Mouse (Mus musculus) spleen, embryonic (tissue): ENCODE results near the gene Cer1.

Experiments
- CTCF ChIA-PET: fragments of 350-600 bp; sonication (Branson Sonifier 250); formaldehyde crosslinking; loops from one replicate; lab custom pipeline; 2022; lab: Charles Lee

The Cer1 gene

DNA sequence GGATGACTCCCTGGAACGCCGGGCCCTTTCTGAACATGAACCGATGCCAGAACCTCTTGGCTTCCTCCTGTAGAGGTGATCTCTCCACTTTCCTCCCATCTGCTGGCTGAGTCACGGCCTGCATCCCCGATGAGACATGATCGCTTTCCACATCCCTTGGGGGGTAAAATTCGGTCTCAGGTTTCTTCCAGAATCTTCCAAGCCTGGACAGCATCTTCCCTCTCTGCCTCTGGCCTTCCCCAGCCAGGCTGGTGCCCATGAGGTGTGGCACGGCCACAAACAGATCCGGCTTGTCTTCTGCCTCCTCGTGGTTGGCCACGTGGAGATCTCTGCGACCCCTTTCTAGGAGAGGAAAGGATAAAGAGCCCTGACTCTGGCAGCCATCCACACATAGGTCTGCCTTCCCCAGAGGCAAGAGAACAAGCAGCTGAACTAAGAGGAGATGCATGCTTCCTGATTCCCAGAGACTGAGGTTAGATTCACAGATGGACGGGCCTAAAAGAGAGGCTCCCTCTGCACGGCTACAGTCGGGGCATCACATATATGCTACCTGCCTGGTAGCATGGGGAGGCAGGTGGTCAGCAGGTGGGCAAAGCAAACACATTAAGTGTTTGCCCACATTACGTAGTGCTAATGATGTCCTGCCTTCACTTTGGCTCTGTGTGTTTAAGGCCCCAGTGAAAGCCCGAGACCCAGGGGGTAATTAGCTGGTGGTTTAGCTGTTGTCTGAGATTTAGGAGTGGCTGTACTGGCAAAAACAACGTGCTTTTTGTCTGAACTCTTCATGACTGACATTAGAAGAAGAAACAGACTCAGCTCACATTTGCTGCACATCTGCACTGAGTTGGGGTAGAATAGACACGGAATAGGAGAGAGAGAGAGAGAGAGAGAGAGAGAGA lies at the start of gene Cer1:
Gene Cer1 (minus strand): TSS at position 513 of the 899 bp plus-strand sequence.
- CTCF ChIA-PET: no interaction called here

- CTCF ChIA-PET: no interaction called here
Observed at GRCm38 (mm10) chr4:82934308-82934707, 49.4 kb upstream of the Cer1 start.

GRCm38 (mm10) chr4:82933698-82934210 lies 48.8 kb upstream of the Cer1 start:
- CTCF ChIA-PET: interaction anchor here (0.7 kb wide), 1 partner anchor 1192 kb away, joined by 9 read pairs; no protein-coding TSS in a partner anchor

DNA sequence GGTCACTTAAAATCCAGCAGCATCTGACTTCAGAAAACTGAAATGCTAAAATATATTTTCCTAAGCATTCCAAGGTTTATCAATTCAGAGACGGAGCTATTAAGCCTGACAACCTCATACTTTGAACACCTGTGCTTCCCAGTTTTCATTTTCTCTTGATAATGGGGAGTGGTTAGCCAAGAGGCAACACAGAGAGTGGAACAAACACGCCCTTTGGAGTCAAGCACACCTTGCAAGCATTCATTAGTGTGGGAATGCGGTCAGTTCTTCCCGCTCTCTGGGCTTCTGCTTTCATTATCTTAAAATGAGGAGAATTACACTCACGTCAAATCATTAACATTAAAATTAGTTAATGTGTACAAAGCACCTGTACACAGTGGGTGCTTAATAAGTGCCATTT lies 45.1 kb upstream of the Cer1 start:
- CTCF ChIA-PET: no interaction called here

GRCm38 (mm10) chr4:82921962-82922361 lies 37.0 kb upstream of the Cer1 start:
- CTCF ChIA-PET: no interaction called here

DNA sequence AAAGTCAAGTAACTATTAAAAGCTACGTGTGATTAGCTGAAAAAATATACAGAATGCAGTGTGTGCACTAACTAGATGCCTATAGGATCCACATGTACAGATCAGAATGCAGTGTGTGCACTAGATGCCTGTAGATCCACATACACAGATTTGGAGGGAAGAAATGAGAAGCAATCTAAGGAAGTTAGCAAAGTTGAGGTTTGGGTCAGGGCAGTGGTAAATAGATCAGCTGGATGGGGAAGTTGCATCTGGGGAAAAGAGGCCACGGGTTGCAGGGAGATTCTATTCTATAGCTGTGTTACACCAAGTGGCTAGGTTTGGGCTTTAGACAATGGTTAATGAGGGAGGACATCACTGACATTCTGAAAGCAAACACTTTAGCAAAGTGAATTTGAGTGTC lies 33.7 kb upstream of the Cer1 start:
- CTCF ChIA-PET: no interaction called here

- CTCF ChIA-PET: no interaction called here
Observed at GRCm38 (mm10) chr4:82916678-82917050, 31.7 kb upstream of the Cer1 start.

- CTCF ChIA-PET: no interaction called here
Observed at GRCm38 (mm10) chr4:82916003-82916677, 31.2 kb upstream of the Cer1 start.

- CTCF ChIA-PET: no interaction called here
Observed at GRCm38 (mm10) chr4:82915576-82915975, 30.6 kb upstream of the Cer1 start.

- CTCF ChIA-PET: no interaction called here
Observed at GRCm38 (mm10) chr4:82914601-82915143, 29.7 kb upstream of the Cer1 start.

GRCm38 (mm10) chr4:82895227-82895626 lies 10.3 kb upstream of the Cer1 start:
- CTCF ChIA-PET: no interaction called here

DNA sequence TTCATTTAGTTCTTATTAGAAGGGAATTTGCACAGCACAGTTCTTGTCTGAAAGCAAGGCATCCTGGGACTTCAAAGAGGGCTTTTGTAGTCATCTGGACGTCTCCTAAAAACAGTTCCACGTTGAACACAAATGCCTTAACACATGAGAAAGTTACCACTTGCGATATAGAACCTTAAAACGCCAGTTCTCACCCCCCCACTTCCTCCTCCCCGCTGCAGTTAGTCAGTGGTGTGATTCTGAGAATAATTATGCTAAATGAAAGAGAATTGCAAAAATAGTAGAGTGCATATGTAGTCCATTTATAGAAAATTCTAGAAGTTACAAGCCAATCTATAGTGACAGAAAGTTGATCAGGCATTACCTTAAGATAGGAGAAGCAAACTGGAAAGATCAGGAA lies 7.3 kb upstream of the Cer1 start:
- CTCF ChIA-PET: no interaction called here

DNA sequence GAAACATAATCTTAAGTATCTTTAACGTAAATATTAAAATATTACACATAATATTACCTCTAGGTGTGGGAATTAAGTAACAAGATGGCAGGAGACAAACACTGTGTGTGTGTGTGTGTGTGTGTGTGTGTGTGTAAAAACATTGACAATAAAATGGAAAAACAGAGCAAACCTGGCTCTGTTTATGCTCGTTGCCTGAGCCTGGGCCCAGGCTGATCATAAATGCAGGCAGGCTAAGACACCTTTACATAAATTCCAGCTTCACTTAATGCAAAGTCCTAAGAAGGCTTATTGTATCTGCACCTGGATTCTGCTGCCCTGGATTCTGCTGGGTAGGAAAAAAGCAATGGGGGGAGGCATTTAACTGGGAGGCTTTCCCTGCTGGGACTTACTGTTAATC lies 6.6 kb upstream of the Cer1 start:
- CTCF ChIA-PET: no interaction called here

DNA sequence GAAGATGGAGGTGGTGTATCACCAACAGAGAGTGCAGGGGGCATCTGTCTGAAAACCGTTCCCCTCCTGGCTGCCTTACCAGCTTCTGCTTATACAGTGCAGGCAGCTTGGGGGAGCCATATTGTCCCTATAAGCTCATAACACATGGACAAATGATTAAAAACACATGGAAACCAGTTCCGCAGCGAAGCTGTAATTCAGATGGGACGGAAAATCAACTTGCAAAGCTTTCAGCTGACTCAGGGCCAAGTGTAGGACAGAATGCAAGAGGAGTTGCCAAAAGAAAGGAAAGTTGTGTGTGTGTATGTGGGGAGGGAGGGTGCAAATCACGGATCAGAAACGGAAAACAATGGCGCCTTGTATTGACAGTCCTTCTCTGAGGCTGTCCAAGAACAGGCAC lies 6.1 kb upstream of the Cer1 start:
- CTCF ChIA-PET: no interaction called here

GRCm38 (mm10) chr4:82890585-82890984 lies 5.6 kb upstream of the Cer1 start:
- CTCF ChIA-PET: no interaction called here

GRCm38 (mm10) chr4:82886148-82886547 lies 1.2 kb upstream of the Cer1 start:
- CTCF ChIA-PET: no interaction called here

DNA sequence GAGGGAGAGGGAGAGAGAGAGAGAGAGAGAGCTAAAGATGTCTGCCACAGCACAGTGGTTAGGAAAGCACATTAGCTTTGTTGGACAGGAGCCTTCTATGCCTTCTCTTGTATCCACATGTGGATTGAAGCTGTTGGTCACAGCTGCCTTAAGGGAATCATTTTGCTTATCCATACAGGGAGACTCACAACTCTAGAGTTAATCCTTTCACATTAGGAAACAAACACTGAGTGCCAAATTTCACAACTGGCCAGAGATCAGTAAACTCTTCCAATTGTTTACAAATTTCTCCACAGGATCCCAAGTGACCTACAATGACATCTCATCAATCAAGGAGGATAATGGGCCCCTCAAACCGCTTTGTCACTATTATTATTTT lies 576 bp upstream of the Cer1 start:
- CTCF ChIA-PET: no interaction called here

GRCm38 (mm10) chr4:82882500-82882899 lies 2.4 kb downstream of the Cer1 start:
- CTCF ChIA-PET: interaction anchor here (0.7 kb wide), 1 partner anchor 70 kb away, joined by 8 read pairs; no protein-coding TSS in a partner anchor

DNA sequence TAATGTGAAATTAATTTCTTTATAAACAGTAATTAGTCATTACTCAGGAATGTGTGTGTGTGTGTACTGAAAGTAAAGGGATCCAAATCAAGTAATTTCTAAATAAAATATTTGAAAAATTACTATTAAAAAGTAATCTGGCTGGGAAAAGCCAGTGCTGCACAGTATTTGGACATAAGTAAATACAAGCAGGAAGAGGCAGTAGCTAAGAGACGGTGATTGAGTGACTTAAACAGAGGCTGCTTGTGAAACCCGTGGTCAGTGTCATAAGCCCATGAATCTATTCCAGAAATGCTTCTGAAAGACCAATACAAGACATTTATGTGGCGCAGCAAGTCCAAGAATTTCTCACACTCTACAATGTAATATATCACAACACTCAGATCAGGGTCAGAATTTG lies 3.6 kb downstream of the Cer1 start:
- CTCF ChIA-PET: no interaction called here

DNA sequence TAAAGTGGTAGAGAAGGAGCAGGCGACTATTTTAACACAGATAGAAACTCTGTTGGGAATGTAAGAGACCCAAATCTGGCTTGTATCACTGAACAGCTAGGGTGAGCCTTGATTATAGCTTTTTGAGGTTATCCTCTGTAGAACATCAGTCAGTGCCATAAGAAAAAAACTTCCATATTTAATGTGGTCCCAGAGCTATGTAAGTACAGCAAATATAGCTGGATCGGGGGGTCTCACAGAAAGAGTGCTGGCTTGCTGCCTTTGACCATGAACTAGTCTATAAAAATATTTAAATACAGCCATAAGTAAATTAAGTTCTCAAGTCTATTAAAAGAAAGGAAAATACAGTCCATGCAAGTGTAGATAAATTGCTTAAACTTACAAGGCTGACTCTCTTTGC lies 4.7 kb downstream of the Cer1 start:
- CTCF ChIA-PET: no interaction called here

DNA sequence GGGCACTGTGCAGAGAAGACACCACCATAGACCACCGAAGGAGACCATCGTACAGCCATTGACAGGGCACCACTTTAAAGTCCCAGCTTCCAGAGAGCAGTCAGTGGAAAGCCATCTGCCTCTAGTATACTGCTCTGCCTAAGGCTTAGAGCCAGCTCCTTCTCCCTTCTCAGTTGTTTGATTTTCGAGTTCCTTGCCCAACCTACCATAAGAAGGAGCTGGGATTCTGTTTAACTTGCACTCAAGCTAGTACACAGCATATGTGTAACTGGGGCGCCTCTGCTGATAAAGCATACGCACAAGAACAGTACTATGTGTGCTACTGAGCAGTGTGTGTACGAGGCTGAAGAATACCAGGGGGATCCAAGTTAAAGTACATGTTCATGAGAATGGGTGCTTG lies 5.8 kb downstream of the Cer1 start:
- CTCF ChIA-PET: no interaction called here

- CTCF ChIA-PET: no interaction called here
Observed at GRCm38 (mm10) chr4:82876656-82877055, 8.3 kb downstream of the Cer1 start.

- CTCF ChIA-PET: no interaction called here
Observed at GRCm38 (mm10) chr4:82875532-82875931, 9.4 kb downstream of the Cer1 start.
